Mouse (Mus musculus): ENCODE measurements around the gene Crxos. TPM values are rescaled to one million over a fixed set of nuclear protein-coding genes. Genes with fewer than 3 reads are reported as not detected.
"Not testable (repeated sequence)": the region's sequence is repeated elsewhere in the genome, so short reads cannot be mapped to it uniquely, and the experiment has no call there.

The Crxos gene
- total RNA-seq (2021), result under 1 TPM in 1 of 2 experiments, not detected in 1; 0.19 TPM
- long read RNA-seq, experiment 1, result 0 reads
- long read RNA-seq, experiment 2, result 0 reads

DNA sequence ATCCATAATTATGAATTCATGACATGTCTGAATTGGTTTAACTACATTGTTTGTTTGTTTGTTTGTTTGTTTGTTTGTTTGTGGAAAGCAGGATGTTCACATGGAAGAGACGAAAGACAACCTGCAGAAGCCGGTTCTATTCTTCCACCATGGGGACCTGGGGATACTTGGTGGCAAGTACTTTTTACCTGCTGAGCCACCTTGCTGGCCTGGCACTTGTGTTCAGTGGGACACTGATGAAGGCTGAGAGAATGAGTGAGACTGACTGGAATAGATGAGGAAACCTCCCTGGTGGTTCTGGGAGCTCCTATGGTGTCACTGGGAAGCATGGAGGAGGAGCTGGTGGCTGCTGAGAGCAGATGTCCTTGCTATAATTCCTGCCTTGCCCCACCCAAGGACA, at the start of gene Crxos:
Gene Crxos (plus strand): TSS at position 301 of the 400 bp plus-strand sequence.
- no peak for DNase-seq (ENCODE audit: low spot score in 2 of 2)

DNA sequence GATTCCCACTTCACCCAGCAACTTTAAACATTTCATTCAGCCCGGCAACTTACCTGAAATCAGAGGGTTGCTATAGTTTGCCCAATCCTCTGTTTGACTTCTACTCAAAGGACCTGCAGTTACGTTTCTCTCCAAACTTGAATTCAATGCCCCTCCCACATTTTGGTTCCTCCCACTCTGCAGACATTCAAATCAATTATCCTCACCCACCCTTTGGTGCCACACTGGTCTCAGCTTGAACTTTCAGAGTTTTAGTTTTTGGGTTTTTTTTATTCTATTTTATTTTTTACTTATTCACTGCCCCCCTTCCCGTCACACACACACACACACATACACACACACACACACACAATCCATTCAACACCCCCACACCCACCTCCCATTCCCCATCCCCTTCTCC, 42.8 kb upstream of the Crxos start, which contains the start of gene Obox6:
Gene Obox6 (minus strand): TSS at position 101 of the 400 bp plus-strand sequence.
- DNase-seq (ENCODE audit: low spot score in 2 of 2), result no peak

DNA sequence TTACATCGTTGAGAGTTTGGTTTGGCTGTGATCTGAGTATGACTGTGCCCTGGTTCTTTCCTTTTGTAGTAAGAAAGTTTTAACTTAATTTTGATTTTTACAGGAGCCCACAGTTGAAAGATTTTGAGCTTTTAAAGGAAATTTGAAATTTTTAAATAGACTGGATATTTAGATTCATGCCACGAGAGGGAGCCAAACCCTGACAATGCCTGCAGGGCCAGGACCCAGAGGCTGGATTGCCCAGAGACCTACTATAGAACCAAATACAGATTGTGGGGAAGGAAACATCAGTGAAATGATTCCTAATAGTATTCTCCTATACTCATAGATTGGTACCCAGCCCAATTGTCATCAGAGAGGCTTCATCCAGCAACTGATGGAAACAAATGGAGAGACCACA, 22.8 kb upstream of the Crxos start:
- peak in 1 of 2 experiments; percentile 3 for DNase-seq (ENCODE audit: low spot score in 2 of 2)

DNA sequence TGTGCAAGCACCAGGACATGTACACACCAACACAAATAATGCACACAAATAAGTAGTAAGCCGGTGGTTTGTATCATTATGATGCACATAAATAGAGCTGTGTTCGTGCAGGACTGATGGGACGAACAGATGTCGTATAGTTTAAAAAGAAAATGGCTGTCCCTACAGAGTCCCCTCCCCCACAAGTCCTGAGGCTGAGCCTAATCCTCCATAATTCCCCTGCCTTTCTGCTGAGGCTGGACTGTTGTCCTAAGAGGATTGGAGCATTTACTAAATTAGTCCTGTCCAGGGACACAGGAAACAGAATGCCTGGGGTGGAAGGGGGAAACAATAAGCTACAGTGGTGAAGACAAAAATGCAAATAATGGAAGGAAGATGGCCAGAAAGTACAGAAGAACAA, 18.3 kb upstream of the Crxos start:
- DNase-seq (ENCODE audit: low spot score in 2 of 2), result no peak

DNA sequence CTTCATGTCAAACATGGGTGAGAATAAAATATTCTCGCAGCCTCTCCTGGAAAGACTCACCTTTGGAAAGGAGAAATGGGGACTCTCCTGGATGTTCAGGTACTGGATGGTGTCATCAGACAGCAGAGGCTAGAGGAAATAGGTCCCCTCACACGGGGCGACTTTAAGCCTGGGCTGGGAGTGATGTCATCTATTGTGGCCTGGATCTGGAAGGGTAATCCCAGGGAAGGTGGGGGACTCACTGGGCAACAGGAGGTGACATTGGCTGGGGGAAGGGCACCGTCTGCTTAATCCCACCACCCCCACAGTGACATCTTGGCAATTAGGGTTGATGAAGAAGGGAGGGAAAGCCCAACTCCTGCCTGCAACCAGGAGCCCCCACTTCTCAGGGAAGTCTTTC, 2.7 kb upstream of the Crxos start, which contains the start of gene Crx:
Gene Crx (minus strand): TSS at position 213 of the 400 bp plus-strand sequence.
- no peak for DNase-seq (ENCODE audit: low spot score in 2 of 2)

DNA sequence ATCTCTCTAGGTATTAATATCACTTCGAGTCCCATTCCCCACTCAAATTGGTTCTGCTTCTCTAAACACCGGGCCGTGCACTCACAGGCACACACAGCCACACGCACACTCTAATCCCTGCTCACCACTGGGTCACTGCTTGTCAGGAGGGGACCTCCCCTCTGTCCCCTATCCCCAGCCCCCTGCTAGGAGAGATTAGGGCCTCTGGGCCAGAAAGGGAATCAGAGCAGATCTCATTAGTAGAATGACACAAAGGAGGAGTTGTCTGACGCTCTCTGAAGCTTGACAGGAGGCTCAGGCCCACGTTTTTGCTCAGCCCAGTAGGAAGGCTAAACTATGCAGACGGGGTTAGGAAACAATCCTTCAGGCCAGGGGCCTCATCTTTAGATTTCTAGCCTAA, 1.0 kb upstream of the Crxos start:
- no peak for DNase-seq (ENCODE audit: low spot score in 2 of 2)

DNA sequence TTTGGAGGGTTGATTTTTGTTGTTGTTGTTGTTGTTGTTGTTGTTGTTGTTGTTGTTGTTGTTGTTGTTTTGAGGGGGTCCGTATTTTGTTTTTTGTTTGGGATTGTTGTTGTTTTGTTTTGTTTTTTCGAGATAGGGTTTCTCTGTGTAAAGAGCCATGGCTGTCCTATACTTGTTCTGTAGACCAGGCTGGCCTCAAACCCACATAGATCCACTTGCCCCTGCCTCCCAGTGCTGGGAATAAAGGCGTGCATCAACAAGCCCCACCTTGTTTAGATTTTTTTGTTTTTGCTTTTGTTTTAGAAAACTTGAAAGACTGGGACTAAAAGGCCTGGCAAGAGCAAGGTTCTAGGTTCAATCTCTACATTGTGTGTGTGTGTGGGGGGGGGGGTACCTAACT, 586 bp upstream of the Crxos start:
- no peak for DNase-seq (ENCODE audit: low spot score in 2 of 2)

DNA sequence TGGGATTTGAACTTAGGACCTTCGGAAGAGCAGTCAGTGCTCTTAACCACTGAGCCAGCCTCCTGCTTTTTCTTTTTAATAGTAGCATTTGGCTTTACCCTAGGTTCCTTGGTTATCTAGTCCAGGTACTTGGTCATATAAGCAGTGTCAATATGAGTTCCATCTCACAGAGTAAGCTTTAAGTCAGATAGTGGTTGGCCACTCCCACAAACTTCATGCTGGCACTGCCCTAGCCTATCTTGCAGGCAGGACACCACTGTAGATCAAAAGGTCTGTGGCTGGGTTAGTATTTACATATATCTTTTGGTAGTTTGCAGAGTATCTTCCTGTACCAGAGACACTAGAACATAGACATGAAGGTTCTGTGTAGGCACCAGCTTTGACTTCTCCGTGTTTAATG, 1.7 kb downstream of the Crxos start:
- DNase-seq (ENCODE audit: low spot score in 2 of 2), result no peak

- DNase-seq (ENCODE audit: low spot score in 2 of 2), result no peak
Measured at GRCm38 (mm10) chr7:15894251-15894650, 11.8 kb downstream of the Crxos start.

GRCm38 (mm10) chr7:15901366-15902048, 19.1 kb downstream of the Crxos start:
- DNase-seq (ENCODE audit: low spot score in 2 of 2), result no peak

DNA sequence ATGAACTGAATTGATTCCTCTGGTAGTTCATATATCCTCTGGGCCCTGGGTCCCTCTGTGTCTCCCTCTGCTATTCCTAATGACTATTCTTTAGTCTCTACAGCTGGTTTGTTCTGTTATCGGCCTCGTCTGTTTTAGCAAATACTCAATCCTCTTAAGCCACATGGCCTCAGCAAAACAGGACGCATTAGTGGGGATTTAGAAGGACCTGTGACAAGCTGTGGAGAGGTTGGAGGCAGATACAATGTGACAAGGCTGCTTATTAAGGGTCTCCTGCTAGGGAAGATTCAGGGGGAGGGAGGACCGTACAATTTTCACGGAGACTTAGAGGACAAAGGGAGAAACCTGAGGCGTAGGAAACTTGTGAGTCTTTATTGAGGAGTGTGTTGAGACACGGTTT, 23.4 kb downstream of the Crxos start:
- no peak for DNase-seq (ENCODE audit: low spot score in 2 of 2)

- DNase-seq (ENCODE audit: low spot score in 2 of 2), result no peak
Measured at GRCm38 (mm10) chr7:15906602-15907001, 24.2 kb downstream of the Crxos start.

GRCm38 (mm10) chr7:15907971-15908590, 25.7 kb downstream of the Crxos start:
- DNase-seq (ENCODE audit: low spot score in 2 of 2), result no peak

DNA sequence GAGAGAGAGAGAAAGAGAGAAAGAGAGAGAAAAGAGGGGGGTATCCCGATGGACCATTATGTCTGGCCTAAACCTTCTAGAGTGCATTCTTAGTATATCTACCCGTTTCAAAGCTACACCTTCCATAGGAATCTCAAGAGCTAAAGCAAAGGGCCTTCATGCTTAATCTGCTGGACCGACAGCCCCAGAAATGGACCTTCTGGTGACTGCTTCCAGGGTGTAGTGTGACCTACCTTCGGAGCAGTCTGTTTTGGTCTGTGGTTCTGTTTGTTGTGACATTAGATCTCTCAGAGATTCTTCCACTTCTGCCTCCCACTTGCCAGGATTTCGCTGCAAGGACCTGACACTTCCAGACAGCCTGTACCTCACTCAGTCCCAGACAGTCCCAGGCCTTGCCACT, 28.1 kb downstream of the Crxos start:
- no peak for DNase-seq (ENCODE audit: low spot score in 2 of 2)

DNA sequence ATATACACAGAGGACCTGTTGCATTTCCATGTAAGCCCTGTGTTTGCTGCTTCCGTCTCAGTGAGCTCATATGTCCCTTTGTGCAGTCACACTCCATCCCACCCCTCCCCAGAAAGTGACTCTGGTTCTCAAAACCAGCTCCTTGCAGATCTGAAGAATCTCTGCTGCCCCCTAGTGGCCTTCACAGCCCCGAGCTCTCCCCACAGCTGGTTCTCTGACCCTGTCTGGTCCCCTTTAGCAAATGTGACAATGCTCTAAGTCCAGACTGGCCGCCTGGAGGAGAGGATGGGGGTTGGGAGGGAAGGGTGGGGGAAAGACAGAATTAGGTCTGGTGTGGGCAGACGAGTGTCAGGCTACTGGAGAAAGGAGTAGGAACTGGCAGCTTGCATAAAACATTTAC, 29.8 kb downstream of the Crxos start:
- DNase-seq (ENCODE audit: low spot score in 2 of 2), result peak; percentile 71 to 83

DNA sequence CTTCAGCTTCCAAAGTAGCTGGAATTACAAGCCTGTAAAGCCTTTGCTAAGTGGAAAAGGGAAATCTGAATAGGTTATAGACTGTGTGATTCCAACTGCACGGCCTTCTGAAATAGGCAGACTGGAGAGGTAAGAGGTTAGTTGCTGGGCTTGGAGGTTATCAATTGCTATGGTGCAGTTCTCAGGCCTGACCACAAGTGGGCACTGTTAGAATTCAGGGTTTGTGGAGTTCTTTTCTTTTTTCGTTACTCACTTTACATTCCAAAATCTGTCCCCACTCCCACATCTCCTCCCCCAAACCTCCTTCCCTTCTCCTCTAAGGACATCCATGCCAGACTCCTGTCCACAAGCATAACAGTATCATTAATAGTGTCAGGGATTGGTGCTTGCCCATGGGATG, 31.8 kb downstream of the Crxos start:
- DNase-seq (ENCODE audit: low spot score in 2 of 2), result peak; percentile 29 to 44

GRCm38 (mm10) chr7:15914751-15915150, 32.3 kb downstream of the Crxos start:
- no peak for DNase-seq (ENCODE audit: low spot score in 2 of 2)

GRCm38 (mm10) chr7:15915695-15916094, 33.3 kb downstream of the Crxos start:
- not testable (repeated sequence) for DNase-seq (ENCODE audit: low spot score in 2 of 2)

DNA sequence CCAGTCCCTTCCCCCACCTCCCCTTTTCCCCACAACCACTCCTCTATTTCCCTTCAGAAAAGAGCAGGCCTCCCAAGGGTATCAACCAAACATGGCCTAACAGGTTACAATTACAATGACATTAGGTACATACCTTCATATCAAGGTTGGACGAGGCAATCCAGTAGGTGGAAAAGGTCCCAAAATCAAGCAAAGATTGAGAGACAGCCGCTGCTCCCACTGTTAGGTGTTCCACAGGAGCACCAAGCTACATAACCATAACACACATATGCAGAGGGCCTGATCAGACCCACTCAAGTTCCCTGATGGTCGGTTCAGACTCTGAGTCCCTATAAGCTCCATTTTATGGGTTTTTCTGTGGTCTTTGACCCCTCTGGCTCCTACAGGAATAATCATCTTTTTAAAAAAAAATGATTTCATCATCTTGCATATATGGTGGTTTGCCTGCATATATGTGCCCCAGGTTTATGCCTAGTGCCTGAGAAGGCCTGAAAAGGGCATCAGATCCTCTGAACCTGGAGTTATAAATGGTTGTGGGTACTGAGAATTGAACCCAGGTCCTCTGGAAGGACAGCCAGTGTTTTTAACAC, 33.8 kb downstream of the Crxos start:
- DNase-seq (ENCODE audit: low spot score in 2 of 2), result no peak

- DNase-seq (ENCODE audit: low spot score in 2 of 2), result no peak
Measured at GRCm38 (mm10) chr7:15916996-15917395, 34.6 kb downstream of the Crxos start.

GRCm38 (mm10) chr7:15918371-15918770, 36.0 kb downstream of the Crxos start:
- no peak for DNase-seq (ENCODE audit: low spot score in 2 of 2)

GRCm38 (mm10) chr7:15919947-15920346, 37.5 kb downstream of the Crxos start:
- no peak for DNase-seq (ENCODE audit: low spot score in 2 of 2)

Measured in left cerebral cortex, adult 18-20 months (tissue).